Mouse (Mus musculus) liver, postnatal 0 days (tissue): ENCODE measurements at regions not wholly inside any gene's neighbourhood (a gene's known extent, or its start where the extent isn't known, plus 50 kb on each side); places are given as distances from the start of the nearest gene placed in this dataset.

Experiments used
- CTCF ChIP-seq: sonication (generic); IDR thresholded peaks from 2 replicates; pipeline ENCODE4 v1.5.1; 2016; ENCODE audit warnings: antibody characterized with exemption, low read depth
- EP300 ChIP-seq: IDR thresholded peaks from 2 replicates; pipeline ENCODE4 v1.6.1; 2016; ENCODE audit warnings: antibody characterized with exemption, low read depth, mild to moderate bottlenecking

DNA sequence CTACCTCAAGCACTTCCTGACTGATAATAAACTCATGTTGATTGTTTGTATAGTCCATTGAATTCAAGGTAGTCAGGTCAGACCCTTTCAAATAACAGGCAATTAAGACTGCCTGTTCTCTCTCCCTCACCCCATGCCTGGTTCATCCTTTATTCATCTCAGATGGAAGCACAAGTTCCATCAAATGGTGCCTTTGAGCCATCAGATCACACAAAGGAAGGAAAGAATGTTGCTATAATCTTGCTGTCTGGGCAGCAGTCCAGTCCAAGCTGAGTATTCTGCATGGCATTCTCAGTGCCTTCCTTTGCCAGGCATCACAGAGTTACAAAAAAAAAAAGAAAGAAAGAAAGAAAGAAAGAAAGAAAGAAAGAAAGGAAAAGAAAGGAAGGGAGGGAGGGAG lies 163.7 kb upstream of the Spaca1 start:
- TF ChIP-seq CTCF = no peak
- no peak for TF ChIP-seq EP300
